Mouse (Mus musculus): ENCODE measurements at regions not wholly inside any gene's neighbourhood (a gene's known extent, or its start where the extent isn't known, plus 50 kb on each side); places are given as distances from the start of the nearest gene placed in this dataset.

DNA sequence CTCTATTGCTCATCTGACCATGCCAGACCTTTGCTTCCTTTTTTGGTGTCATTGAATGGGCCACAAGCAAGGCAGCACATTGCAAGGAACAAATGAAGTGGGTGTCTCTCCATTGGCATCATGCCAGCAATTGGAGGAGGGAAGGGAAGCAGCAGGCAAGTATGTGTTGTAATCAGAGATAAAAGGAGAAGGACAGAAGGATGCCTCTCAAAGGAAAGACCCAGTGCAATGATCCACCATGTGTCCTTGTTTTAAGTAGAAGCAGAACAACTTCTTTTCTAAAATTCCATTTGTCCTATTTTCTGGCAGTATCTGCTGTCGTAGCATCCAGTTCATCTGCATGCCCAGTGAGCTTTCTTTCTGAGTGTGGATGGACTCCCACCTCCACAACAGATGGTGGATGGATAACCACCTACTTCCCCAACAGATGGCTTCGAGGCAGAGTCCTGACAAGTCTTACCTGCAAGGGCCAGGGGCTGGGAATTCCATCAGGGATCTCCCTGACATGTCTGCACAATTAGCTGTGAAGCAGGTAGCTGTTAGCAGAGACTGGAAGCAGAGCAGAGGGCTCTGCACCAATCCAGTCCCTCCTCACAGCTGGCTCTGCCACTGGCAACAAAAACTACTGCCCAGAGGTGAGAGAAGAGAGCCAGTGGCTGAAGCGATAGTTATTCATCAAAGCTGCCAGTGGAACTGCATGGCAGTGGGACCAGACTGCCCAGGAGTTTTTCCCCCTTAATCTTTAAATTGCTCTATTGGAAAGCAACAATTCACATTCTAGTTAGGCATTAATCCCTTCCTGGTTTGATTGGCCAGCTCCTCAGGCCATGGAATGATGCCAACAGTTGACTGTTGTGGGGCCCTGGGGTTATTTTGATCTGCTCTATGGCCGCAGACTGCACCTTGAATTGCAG lies 113.8 kb downstream of the Enkur start:
- TF ChIP-seq POLR2A (IDR thresholded peaks at IDR 0.05; ENCODE audit: low read depth, low read length) (no peak), CTCF (conservative IDR thresholded peaks at IDR 0.05; ENCODE audit: insufficient read depth, insufficient read length, low read depth, low read length) (no peak)

All from kidney, adult 2 months (tissue).